Comparison of ENCODE assay signal across 7 mouse cellular contexts in the genomic region with DNA sequence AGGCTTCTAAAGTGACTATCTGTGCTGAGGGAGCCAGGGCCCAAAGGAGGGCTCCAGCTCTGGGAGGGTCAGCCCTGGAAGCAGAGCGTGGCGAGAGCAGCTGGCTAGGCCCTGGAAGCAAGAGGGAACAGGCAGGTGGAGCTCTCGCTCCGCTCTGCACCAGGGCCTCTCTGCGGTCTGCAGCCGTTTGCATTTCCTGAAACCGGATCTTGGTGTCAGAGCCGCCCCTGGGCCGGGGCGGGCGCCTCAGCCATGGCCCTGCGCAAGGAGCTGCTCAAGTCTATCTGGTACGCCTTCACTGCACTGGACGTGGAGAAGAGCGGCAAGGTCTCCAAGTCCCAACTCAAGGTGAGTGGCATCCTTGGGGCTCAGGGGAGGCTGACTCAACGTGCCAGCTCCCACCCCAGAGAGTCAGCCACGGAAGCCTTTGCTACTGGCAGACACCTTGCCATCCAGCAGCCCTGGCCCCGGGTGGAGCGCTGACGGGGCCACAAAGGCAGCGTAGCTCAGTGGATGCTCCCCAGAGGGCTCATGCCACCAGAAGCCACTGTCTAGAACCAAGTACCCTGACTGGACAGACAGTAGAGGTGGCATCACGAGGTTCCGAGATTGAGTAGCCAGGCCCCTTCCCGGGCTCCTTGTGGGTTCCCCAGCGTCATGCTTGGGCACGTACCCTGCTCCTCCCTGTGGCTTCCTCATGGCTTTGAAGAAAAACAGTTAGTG. TPM values are rescaled to one million over a fixed set of nuclear protein-coding genes. Genes with fewer than 3 reads are reported as not detected.
DNase-seq lines count a peak whose midpoint lies in the region; ATAC-seq and TF ChIP-seq lines count a peak whose summit lies in the region.

Gene Def6 (plus strand): TSS at position 188 of the 723 bp plus-strand sequence.

- TF ChIP-seq POLR2A in limb, embryonic 14.5 days (IDR thresholded peaks at IDR 0.05; ENCODE audit: borderline replicate concordance, extremely low read depth, insufficient read depth, insufficient read length) = peak; percentile 51; the same call in 1 of the 2 replicates

- DNase-seq in Muller cell, postnatal 12 days (ENCODE audit: inconsistent ontology term) = peak; percentile 70
- DNase-seq in c-Kit-positive CD71-negative TER-119-negative erythroid progenitor cells, embryonic 14.5 days (ENCODE audit: low read depth) = peak; percentile 83
- peak; percentile 75 for DNase-seq in gastrocnemius, postnatal 10 days
- peak; percentile 88 for DNase-seq in limb, embryonic 14.5 days (ENCODE audit: low spot score)
- peak; percentile 67 for DNase-seq in midbrain, embryonic 14.5 days
- DNase-seq in spleen, postnatal 10 days (ENCODE audit: low spot score in 2 of 2) = peak; percentile 59 to 80

- no peaks in the 10 kb centered on the region for H3K9me3 ChIP-seq in hindbrain, embryonic 16.5 days (ENCODE audit: control insufficient read depth, low read length)
- H3K9me3 ChIP-seq in limb, embryonic 14.5 days (ENCODE audit: control insufficient read depth, low read length) = no peaks in the 10 kb centered on the region
- H3K9me3 ChIP-seq in midbrain, embryonic 14.5 days (ENCODE audit: control insufficient read depth, low read length) = no peaks in the 10 kb centered on the region

- H3K4me2 ChIP-seq in hindbrain, embryonic 16.5 days (ENCODE audit: low read length) = peak within 1 kb of the TSS; percentile 41; the same call in 1 of the 2 replicates
- H3K4me2 ChIP-seq in limb, embryonic 14.5 days (replicated peaks; ENCODE audit: low read depth, low read length, severe bottlenecking) = peak within 1 kb of the TSS; percentile 78
- H3K4me2 ChIP-seq in midbrain, embryonic 14.5 days (ENCODE audit: low read length) = peak within 1 kb of the TSS; percentile 35

- H3K27ac ChIP-seq in hindbrain, embryonic 16.5 days (ENCODE audit: low read depth, low read length) = peak within 1 kb of the TSS; percentile 59
- peak within 1 kb of the TSS; percentile 80 for H3K27ac ChIP-seq in limb, embryonic 14.5 days (replicated peaks; ENCODE audit: low read depth, low read length)
- peak within 1 kb of the TSS; percentile 20; the same call in 1 of the 2 replicates for H3K27ac ChIP-seq in midbrain, embryonic 14.5 days (replicated peaks; ENCODE audit: low read depth, low read length)

- peak within 1 kb of the TSS; percentile 61 for H3K9ac ChIP-seq in hindbrain, embryonic 16.5 days (ENCODE audit: low read depth, low read length)
- peak within 1 kb of the TSS; percentile 63 for H3K9ac ChIP-seq in limb, embryonic 14.5 days (ENCODE audit: low read depth, low read length, severe bottlenecking)
- H3K9ac ChIP-seq in midbrain, embryonic 14.5 days (replicated peaks; ENCODE audit: low read length) = peak within 1 kb of the TSS; percentile 23; the same call in 1 of the 2 replicates

- 22% methylated on average over 26 of the region's 26 CpGs for WGBS in hindbrain, embryonic 16.5 days
- WGBS in limb, embryonic 14.5 days = 16% methylated on average over 26 of the region's 26 CpGs
- 25% methylated on average over 26 of the region's 26 CpGs for WGBS in midbrain, embryonic 14.5 days

- no peaks in the 10 kb centered on the region for H3K27me3 ChIP-seq in hindbrain, embryonic 16.5 days (replicated peaks; ENCODE audit: control insufficient read depth, insufficient read depth, low read length)
- H3K27me3 ChIP-seq in limb, embryonic 14.5 days (ENCODE audit: control insufficient read depth, insufficient read depth, low read length) = no peaks in the 10 kb centered on the region
- H3K27me3 ChIP-seq in midbrain, embryonic 14.5 days (ENCODE audit: control insufficient read depth, insufficient read depth, low read length) = no peaks in the 10 kb centered on the region

- peaks cover 2% of the 10 kb centered on the region; the same call in 1 of the 2 replicates for H3K36me3 ChIP-seq in hindbrain, embryonic 16.5 days (ENCODE audit: control insufficient read depth, insufficient read depth, low read length)
- H3K36me3 ChIP-seq in limb, embryonic 14.5 days (ENCODE audit: control insufficient read depth, insufficient read depth, low read length) = peaks cover 24% of the 10 kb centered on the region
- H3K36me3 ChIP-seq in midbrain, embryonic 14.5 days (ENCODE audit: control insufficient read depth, insufficient read depth, low read length) = peaks cover 17% of the 10 kb centered on the region

- ATAC-seq in hindbrain, embryonic 16.5 days = peak; percentile 70
- peak; percentile 88 for ATAC-seq in limb, embryonic 14.5 days (ENCODE audit: low FRiP score, low read depth)
- ATAC-seq in midbrain, embryonic 14.5 days (ENCODE audit: low FRiP score, low TSS enrichment) = no peak

- H3K4me1 ChIP-seq in hindbrain, embryonic 16.5 days (ENCODE audit: control insufficient read depth, insufficient read depth, low read depth, low read length) = peaks cover 5% of the 10 kb centered on the region
- H3K4me1 ChIP-seq in limb, embryonic 14.5 days (ENCODE audit: control insufficient read depth, insufficient read depth, low read length) = peaks cover 21% of the 10 kb centered on the region
- H3K4me1 ChIP-seq in midbrain, embryonic 14.5 days (ENCODE audit: control insufficient read depth, insufficient read depth, low read length) = no peaks in the 10 kb centered on the region

- H3K4me3 ChIP-seq in hindbrain, embryonic 16.5 days (ENCODE audit: low read length) = peak within 1 kb of the TSS; percentile 30
- H3K4me3 ChIP-seq in limb, embryonic 14.5 days (replicated peaks; ENCODE audit: low read length) = peak within 1 kb of the TSS; percentile 40
- H3K4me3 ChIP-seq in midbrain, embryonic 14.5 days (replicated peaks; ENCODE audit: low read depth, low read length) = peak within 1 kb of the TSS; percentile 10; the same call in 1 of the 2 replicates

RNA-seq across cellular contexts. Expression of gene Def6, which starts in this region (rescaled TPM):
- total RNA-seq in gastrocnemius, postnatal 10 days (2021) = 1 to 10 TPM; 3.6 to 7.5 TPM
- 5.8 and 7.0 TPM in 2 replicates for polyA plus RNA-seq in hindbrain, embryonic 16.5 days (2015; fragmentation: Nextera tagmentation; extraction: Ambion mirVana)
- 14.6 and 15.5 TPM in 2 replicates for polyA plus RNA-seq in limb, embryonic 14.5 days (2012; rRNA removed)
- 10.0 and 12.7 TPM in 2 replicates for polyA plus RNA-seq in limb, embryonic 14.5 days (2014; fragmentation: Nextera tagmentation; extraction: Ambion mirVana)
- polyA plus RNA-seq in midbrain, embryonic 14.5 days (2014; fragmentation: Nextera tagmentation; extraction: Ambion mirVana) = 3.2 and 3.5 TPM in 2 replicates

Comparison
In these comparisons a context has a peak if more than half of its experiments do, and no peak if none do; other contexts are left out.
1. H3K27ac ChIP-seq: peak in every context shown above with its lines; median percentile 80 in limb, embryonic 14.5 days; 59 in hindbrain, embryonic 16.5 days; 20 in midbrain, embryonic 14.5 days.